Mouse (Mus musculus): ENCODE measurements around the gene Mvp. TPM values are rescaled to one million over a fixed set of nuclear protein-coding genes. Genes with fewer than 3 reads are reported as not detected.

Gene Mvp
- total RNA-seq, 2 experiments from 2014 or later = 5.8 to 6.3 TPM

GRCm38 (mm10) chr7:126950647-126951615 lies 63.5 kb downstream of the Mvp start:
- no peak for DNase-seq (ENCODE audit: low spot score in 2 of 2)

DNA sequence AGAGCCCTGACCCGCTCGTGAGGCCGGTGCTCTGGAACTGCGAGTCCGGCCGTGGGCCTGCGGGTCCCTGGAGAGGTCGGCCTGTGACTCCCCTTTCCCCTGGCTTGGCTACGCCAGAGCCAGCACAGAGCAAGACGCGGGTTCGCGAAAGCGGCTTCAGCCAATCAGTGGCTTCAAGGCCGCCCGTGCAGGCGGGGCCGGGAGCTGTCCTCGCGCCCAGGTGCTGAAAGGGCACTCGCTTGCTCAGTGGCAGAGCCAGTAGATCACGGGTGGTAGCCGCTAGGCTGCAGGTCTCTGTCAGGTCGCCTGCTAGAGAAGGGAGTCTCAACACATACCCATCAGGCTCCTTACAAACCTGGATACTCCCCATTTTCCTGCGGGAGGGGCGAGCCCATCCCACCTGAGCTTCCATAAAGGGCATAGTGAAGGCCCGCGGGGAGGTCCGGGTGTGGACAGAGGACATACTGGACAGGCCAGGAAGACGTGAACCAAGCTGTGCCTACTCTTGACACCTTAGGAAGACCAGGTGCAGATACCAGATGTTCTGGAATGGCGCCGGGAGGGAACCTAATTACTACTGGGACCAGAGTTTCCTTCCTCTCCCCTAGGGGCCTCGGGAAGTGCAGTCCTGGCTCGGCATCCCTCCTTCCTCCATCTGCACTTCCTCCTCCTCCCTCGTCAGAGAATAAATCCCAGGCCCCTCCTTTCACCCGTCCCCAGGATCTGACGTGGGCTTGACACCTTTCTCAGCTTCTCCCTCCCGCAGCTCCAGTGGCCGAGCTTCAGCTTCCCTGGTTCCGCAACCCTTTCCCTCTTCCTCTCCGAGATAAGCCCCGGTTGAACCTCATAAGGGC lies 64.4 kb downstream of the Mvp start, which contains the start of gene Sez6l2:
Gene Sez6l2, plus strand, starts transcription at position 771 of the 854 bp plus-strand sequence.
- DNase-seq (ENCODE audit: low spot score in 2 of 2) = peak; percentile 80 to 83

- peak in 1 of 2 experiments; percentile 62 for DNase-seq (ENCODE audit: low spot score in 2 of 2)
Observed at GRCm38 (mm10) chr7:126949403-126949792, 65.0 kb downstream of the Mvp start, which contains the start of gene Asphd1. Gene Asphd1, minus strand, starts transcription at chr7:126949582.

GRCm38 (mm10) chr7:126948626-126949025 lies 65.8 kb downstream of the Mvp start:
- no peak for DNase-seq (ENCODE audit: low spot score in 2 of 2)

DNA sequence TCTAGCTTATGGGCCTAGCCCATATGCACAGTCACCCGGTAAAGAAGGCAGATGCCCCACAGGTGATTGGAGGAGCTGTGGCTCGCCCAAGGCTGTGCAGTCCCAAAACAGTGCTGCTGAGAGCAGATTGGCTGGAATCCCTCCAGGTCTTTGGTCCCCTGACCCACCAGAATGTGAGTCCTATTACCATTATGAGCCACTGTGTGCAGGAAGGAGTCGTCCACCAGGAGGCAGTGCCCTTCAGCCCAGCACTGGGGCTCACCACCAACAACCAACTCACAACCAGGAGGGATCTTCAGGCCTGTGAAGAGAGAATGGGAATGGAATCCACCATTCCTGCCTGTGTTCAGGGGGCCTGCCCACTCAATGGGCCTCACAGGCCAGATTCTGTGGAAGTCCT lies 67.9 kb downstream of the Mvp start:
- DNase-seq (ENCODE audit: low spot score in 2 of 2) = no peak

- DNase-seq (ENCODE audit: low spot score in 2 of 2) = no peak
Observed at GRCm38 (mm10) chr7:126941801-126942200, 72.6 kb downstream of the Mvp start.

- no peak for DNase-seq (ENCODE audit: low spot score in 2 of 2)
Observed at GRCm38 (mm10) chr7:126941171-126941570, 73.2 kb downstream of the Mvp start.

Small RNAs within 50 kb of the gene (microRNA-seq; reads per million reads assigned to microRNA genes)
- gene Gm44343 = 0 reads per million in 2 experiments

Other genes with a start within 250 kb of the Mvp start
- gene Gdpd3, start 248.3 kb downstream of the Mvp start, total RNA-seq (2021) = 1 to 10 TPM; 2.2 to 2.5 TPM
- 100 to 1,000 TPM; 195 to 196 TPM for gene Ypel3, start 237.7 kb downstream of the Mvp start, total RNA-seq (2021)
- gene Tbx6, start 233.1 kb downstream of the Mvp start, total RNA-seq (2021) = under 1 TPM; 0.53 to 0.57 TPM
- gene Ppp4c, start 222.1 kb downstream of the Mvp start, total RNA-seq (2021) = 10 to 100 TPM; 49.0 to 51.8 TPM
- 100 to 1,000 TPM; 109 to 112 TPM for gene Fam57b, start 217.0 kb downstream of the Mvp start, total RNA-seq (2021)
- gene 4930451I11Rik, start 183.0 kb downstream of the Mvp start, total RNA-seq (2021) = not detected
- 10 to 100 TPM; 22.8 to 25.8 TPM for gene Doc2a, start 167.2 kb downstream of the Mvp start, total RNA-seq (2021)
- gene Hirip3, start 152.6 kb downstream of the Mvp start, total RNA-seq (2021) = 10 to 100 TPM; 27.6 to 34.7 TPM
- gene Ino80e, start 152.2 kb downstream of the Mvp start, total RNA-seq (2021) = 10 to 100 TPM; 46.1 to 50.1 TPM
- 100 to 1,000 TPM; 141 to 147 TPM for gene Taok2, start 129.9 kb downstream of the Mvp start, total RNA-seq (2021)
- 10 to 100 TPM; 25.2 to 27.5 TPM for gene Tmem219, start 91.7 kb downstream of the Mvp start, total RNA-seq (2021)
- gene Kctd13, start 85.7 kb downstream of the Mvp start, total RNA-seq (2021) = 100 to 1,000 TPM; 140 to 145 TPM
- gene Asphd1, start 65.0 kb downstream of the Mvp start, total RNA-seq (2021) = 10 to 100 TPM; 35.2 to 38.6 TPM
- gene Sez6l2, start 64.1 kb downstream of the Mvp start, total RNA-seq (2021) = 100 to 1,000 TPM; 316 to 335 TPM
- 100 to 1,000 TPM; 159 to 165 TPM for gene Cdipt, start 38.7 kb downstream of the Mvp start, total RNA-seq (2021)
- under 1 TPM; 0.30 to 0.79 TPM for gene Cdiptos, start 38.5 kb downstream of the Mvp start, total RNA-seq (2021)
- 1 to 10 TPM in 1 of 2 experiments, not detected in 1; 2.0 TPM for gene Pagr1b, start 1.9 kb upstream of the Mvp start, total RNA-seq (2021)
- 10 to 100 TPM; 21.2 to 27.3 TPM for gene Pagr1a, start 2.7 kb upstream of the Mvp start, total RNA-seq (2021)
- gene Gm42742, start 6.5 kb upstream of the Mvp start, total RNA-seq (2021) = 10 to 100 TPM; 34.0 to 35.5 TPM
- 100 to 1,000 TPM; 184 to 201 TPM for gene Prrt2, start 6.6 kb upstream of the Mvp start, total RNA-seq (2021)
- gene Maz, start 12.4 kb upstream of the Mvp start, total RNA-seq (2021) = 100 to 1,000 TPM; 270 to 285 TPM
- 10 to 100 TPM; 11.1 to 15.3 TPM for gene Kif22, start 27.9 kb upstream of the Mvp start, total RNA-seq (2021)
- gene Zg16, start 72.7 kb upstream of the Mvp start, total RNA-seq (2021) = not detected
- gene AI467606, start 76.7 kb upstream of the Mvp start, total RNA-seq (2021) = 1 to 10 TPM; 1.1 to 2.7 TPM
- gene Qprt, start 107.6 kb upstream of the Mvp start, total RNA-seq (2021) = under 1 TPM; 0.19 to 0.76 TPM
- gene Spn, start 123.2 kb upstream of the Mvp start, total RNA-seq (2021) = under 1 TPM; 0.65 to 0.95 TPM
- 10 to 100 TPM; 75.1 to 77.0 TPM for gene Cd2bp2, start 181.4 kb upstream of the Mvp start, total RNA-seq (2021)
- gene Tbc1d10b, start 193.8 kb upstream of the Mvp start, total RNA-seq (2021) = 10 to 100 TPM; 93.6 to 97.3 TPM
- gene Mylpf, start 194.3 kb upstream of the Mvp start, total RNA-seq (2021) = 1 to 10 TPM; 1.0 to 1.5 TPM
- gene Zfp553, start 218.4 kb upstream of the Mvp start, total RNA-seq (2021) = 10 to 100 TPM; 17.8 to 18.1 TPM
- 1 to 10 TPM; 6.9 to 8.6 TPM for gene Sept1, start 218.5 kb upstream of the Mvp start, total RNA-seq (2021)
- gene Zfp771, start 229.7 kb upstream of the Mvp start, total RNA-seq (2021) = 10 to 100 TPM; 55.5 to 57.2 TPM
- 10 to 100 TPM; 27.9 to 31.1 TPM for gene Dctpp1, start 246.1 kb upstream of the Mvp start, total RNA-seq (2021)

Data from layer of hippocampus, postnatal 14 days (tissue).